Mouse (Mus musculus): ENCODE measurements around the gene Irs2.
A peak's percentile ranks its signal among the peaks of the same experiment; 100 is the strongest.

Gene Irs2

DNA sequence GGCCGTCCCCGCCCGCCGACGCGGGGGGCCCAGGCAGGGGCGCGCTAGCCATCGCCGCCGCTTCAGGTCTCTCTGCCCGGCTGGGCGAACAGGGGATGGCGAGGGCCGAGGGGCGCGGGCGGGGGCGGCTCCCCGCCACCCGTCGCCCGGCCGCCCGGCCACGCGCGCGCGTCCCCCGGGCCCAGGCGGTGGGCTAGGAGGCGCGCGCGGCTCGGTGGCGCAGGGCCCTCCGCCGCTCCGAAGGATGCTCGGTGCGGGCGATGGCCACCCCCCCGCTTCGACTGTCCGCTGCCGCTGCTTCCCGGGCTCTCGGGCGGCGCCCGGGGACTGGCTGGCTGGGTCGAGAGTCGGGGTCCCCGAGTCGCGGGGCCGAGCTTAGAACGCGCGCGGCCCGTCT, at the start of gene Irs2:
Gene Irs2 (minus strand): TSS at position 80 of the 397 bp plus-strand sequence.
- TF ChIP-seq GATA4 (IDR thresholded peaks at IDR 0.05; ENCODE audit: insufficient replicate concordance, low read length), result no peak

GRCm38 (mm10) chr8:11056665-11057064, 48.4 kb upstream of the Irs2 start:
- TF ChIP-seq GATA4 (IDR thresholded peaks at IDR 0.05; ENCODE audit: insufficient replicate concordance, low read length), result no peak

DNA sequence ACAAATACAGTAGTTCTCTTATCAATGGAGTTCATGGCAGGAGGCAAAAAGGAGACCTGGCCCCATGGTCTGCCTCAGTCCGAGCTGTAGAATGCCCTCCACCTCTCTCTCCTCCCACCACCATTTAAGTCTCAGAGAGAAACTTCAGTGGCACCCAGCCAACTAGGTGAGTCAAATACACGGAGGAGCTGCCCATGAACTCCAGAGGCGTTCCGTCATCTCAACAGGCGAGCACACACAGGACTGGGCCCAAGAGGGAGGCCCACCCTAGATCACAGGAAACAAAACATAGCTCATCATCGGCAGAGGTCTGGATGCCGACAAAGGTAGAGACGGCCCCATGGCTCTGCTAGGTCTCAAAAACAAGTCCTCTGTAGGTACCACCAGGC, 47.9 kb upstream of the Irs2 start:
- TF ChIP-seq GATA4 (IDR thresholded peaks at IDR 0.05; ENCODE audit: insufficient replicate concordance, low read length), result no peak

DNA sequence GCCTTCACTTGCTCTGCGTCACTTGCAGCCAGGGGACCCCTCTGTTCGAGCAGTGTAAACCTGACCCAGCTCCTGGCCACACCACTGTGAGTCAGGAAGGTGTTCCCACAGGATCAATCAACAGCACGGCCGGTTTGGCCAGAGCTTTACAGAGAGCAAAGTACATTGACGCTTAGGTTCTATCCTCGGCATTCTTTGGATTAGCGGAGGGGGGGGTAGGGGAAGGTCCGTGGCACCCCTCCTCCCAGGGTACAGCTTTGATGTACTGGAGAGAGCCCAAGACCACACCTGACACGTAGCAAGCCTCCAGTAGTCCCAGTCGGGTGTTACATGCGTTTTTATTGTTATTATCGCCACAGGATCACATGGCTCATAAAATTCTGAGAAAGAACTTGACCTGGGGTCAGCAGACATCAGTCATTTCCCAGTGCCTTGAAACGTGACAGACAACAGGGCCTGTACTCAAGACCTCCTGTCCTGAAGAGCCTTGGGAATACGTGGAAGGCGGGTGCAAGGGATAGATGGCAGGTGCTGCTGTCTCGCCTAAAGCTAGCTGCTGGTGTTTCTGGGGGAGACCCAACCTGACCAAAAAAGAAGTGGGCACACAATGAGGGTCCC, 47.4 kb upstream of the Irs2 start:
- no peak for TF ChIP-seq GATA4 (IDR thresholded peaks at IDR 0.05; ENCODE audit: insufficient replicate concordance, low read length)

DNA sequence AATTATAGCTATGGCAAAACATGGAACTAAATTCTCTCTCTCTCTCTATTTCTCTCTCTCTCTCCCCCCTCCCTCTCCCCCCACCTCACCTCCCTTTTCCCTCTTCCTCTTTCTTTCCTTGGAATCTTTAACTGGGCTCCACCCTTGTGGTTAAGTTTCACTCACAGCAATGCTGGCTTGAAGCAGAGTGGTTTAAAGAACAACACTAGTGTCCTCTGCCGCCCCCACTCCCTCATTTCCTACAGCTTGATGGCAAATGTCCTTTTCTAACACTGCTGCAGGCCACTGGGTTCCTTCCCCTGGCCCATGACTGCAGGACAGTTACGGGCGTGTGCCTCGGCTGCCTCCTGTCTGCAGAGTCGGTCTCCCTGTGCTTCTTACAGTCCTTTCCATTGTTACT, 41.6 kb upstream of the Irs2 start:
- TF ChIP-seq GATA4 (IDR thresholded peaks at IDR 0.05; ENCODE audit: insufficient replicate concordance, low read length), result no peak

DNA sequence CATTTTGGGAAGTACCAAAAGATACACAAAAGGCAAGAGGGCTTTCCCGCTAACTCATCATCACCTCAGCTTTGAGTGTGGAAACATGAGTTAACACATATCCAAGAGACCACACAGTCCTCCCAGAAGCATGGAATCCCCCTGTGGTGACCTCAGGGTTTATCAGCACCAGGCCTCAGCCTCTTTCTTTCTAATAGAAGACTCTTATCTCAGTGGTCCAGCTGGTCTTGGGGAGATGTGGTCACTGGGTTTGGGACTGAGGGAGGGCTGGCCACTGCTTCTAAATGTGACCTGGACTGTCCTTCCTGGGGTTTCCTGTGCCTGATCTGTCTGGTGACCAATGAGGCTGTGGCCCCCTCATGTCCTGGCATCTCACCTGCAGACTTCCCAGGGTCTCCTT, 39.6 kb upstream of the Irs2 start:
- no peak for TF ChIP-seq GATA4 (IDR thresholded peaks at IDR 0.05; ENCODE audit: insufficient replicate concordance, low read length)

GRCm38 (mm10) chr8:11044660-11045059, 36.4 kb upstream of the Irs2 start:
- no peak for TF ChIP-seq GATA4 (IDR thresholded peaks at IDR 0.05; ENCODE audit: insufficient replicate concordance, low read length)

DNA sequence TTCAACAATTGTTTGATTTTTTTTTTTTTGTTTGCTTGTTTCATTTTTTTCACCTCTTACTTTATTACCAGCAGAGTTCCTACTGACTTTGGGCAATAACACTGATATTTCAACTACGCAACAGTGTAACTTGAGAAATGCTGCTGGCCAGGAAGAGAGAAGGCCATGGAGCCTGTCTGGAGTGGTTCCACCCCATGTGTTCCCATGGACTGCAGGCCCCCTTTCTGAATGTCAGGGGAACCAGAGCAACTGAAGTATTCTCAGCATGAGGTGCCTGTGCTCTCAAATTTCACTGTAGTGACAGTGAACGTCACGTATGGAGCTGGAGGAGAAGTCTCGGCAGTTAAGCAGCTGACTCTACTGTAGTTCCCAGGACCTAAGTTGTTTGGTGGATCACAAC, 35.3 kb upstream of the Irs2 start:
- TF ChIP-seq GATA4 (IDR thresholded peaks at IDR 0.05; ENCODE audit: insufficient replicate concordance, low read length), result no peak

DNA sequence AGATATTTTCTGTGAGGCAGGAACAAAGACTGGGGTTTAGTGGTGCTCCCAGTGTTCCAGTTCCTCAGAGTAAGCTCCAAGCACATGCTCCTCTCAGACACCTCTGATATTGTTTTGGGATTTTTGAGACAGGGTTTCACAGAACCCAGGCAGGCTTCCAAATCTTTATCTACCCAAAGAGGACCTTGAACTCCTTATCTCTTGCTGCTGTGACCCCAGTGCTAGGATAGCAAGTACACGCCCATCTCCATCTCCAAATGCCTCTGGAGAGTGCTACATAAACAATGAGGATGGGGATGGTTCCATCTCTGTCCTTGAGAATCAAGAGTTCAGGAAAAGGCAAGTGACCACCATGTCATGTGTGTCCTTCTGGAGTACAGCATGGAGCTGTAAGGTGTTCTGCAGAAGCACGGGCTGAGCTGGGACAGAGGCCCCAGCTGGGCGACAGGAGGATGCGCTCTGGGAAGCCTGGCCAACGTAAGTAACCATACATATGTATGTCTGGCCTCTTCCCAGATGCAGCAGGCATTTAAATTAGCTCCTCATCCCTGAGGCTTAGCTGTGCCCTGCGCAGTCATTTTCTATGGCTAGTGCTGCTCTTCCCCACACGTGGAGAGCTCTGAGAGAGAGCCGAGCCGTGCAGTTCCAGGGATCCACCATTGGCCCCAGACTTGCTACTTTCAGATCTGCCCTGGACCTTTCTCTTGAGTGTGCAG, 34.8 kb upstream of the Irs2 start:
- TF ChIP-seq GATA4 (IDR thresholded peaks at IDR 0.05; ENCODE audit: insufficient replicate concordance, low read length), result peak; percentile 95

GRCm38 (mm10) chr8:11040088-11040487, 31.8 kb upstream of the Irs2 start:
- no peak for TF ChIP-seq GATA4 (IDR thresholded peaks at IDR 0.05; ENCODE audit: insufficient replicate concordance, low read length)

DNA sequence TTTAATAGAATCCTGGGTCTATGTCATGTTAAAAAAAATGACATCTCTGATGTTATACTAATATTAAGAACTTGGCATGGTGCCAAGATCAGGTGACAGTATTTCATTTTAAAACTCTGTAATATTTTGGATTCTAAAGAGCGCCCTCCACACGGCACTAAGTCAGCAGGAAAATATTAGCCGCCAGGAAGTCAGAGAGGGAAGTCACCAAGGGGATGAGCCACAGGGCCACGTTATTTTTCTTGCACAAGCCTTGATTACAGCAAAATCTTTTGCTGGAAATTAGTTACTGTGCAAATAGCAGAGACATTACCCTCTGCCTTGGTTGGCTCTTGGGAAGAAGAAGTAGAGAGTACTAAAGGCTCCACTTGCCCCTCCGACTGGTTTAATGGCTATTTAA, 30.5 kb upstream of the Irs2 start:
- no peak for TF ChIP-seq GATA4 (IDR thresholded peaks at IDR 0.05; ENCODE audit: insufficient replicate concordance, low read length)

GRCm38 (mm10) chr8:11038367-11038766, 30.1 kb upstream of the Irs2 start:
- TF ChIP-seq GATA4 (IDR thresholded peaks at IDR 0.05; ENCODE audit: insufficient replicate concordance, low read length), result no peak

DNA sequence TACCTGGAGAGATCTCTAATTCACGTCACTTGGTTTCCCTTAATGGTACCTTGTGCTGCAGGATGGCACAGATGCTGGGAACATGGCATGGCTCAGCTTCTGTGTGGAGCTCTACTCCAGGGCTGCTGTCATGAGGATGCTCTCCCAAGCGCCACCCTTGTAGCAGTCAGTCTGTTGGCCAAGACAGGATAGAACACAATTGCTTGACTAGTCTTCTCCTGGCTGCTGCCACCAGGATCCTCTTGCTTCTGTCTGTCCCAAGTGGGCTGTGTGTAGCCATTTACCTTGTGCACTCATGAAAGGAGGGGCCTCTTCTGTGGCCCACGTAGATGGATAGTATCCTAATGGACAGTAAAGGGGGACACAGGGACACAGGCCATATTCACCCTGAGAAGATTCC, 28.5 kb upstream of the Irs2 start:
- no peak for TF ChIP-seq GATA4 (IDR thresholded peaks at IDR 0.05; ENCODE audit: insufficient replicate concordance, low read length)

DNA sequence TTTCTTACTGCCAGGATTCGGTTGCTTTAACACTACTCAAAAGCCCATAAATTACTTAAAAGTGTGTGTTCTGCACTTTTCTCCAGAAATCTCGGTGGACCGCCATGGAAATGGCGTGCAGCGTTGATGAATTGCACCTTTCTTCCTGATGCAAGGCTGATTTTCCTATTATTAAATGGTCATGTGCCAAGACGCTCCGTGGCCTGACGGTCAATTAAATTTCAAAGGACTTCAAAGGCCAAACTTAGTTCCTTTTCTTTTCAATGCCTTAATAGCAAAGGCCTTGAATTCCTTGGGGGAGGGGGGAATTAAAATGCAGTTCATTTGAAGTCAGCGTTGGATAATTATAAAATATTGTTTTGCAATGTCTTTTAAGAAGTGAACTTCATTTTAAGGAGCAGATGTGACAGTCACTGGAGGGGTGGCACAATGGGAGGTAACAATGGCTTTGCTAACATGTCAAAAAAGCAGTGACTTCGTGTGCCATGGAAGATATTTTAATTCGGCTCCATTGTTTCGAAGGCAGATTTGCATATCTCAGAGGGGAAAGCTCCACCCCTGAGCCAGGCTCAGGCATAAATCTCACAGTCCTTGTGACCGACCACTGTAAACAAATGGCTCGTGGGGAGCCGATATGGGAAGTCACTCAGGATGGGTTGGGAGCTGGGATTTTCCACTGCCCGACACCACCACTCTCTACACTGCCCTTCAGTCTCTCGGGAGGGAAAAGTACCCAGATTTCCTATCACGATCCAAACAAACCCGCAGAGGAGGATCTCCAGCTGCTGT, 27.6 kb upstream of the Irs2 start:
- TF ChIP-seq GATA4 (IDR thresholded peaks at IDR 0.05; ENCODE audit: insufficient replicate concordance, low read length), result no peak

GRCm38 (mm10) chr8:11024871-11025270, 16.6 kb upstream of the Irs2 start:
- TF ChIP-seq GATA4 (IDR thresholded peaks at IDR 0.05; ENCODE audit: insufficient replicate concordance, low read length), result no peak

DNA sequence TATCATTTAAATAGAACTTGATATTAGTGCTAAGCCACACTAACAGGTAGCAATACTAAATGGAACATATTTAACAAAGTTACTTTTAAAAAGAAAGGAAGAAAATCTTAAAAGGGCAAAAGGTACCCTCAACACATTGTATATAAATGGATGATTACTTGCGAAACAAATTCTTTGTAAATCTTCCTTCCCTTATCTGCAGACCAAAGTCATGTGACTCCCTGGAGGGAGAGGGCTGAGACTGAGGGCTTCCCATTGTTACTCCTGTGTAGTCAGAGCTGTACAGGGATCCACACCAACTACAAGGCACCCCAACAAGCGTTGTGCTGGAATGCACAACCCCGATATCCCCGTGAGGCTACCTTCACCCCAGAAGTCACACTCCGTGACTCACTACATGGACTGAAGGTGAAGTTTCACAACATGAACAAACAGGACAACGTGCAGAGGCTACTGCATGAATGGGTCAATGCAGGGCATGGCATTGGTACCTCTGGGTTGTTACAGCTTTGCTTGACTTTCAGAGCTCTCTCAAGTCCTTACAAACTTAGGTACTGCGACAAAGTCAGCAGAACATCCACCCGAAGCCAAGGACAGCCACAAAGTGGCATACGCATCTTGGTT, 12.8 kb upstream of the Irs2 start:
- peak; percentile 50; the same call in 1 of the 2 replicates for TF ChIP-seq GATA4 (IDR thresholded peaks at IDR 0.05; ENCODE audit: insufficient replicate concordance, low read length)
